Mouse (Mus musculus) adrenal gland, adult 2 months (tissue): ENCODE measurements around the gene Gm9887. TPM values are rescaled to one million over a fixed set of nuclear protein-coding genes. Genes with fewer than 3 reads are reported as not detected.

Experiments used
- DNase-seq: peaks from one replicate; pipeline ENCODE4 v3.0.0; 2021
- microRNA-seq, 2 experiments: library from miRNA; unstranded; fragments of <30 nt; microRNA quantifications; one replicate each; pipeline ENCODE4 v1.2.0; 2021
- polyA plus RNA-seq: library from polyadenylated mRNA; depleted of rRNA; stranded (reverse); fragments of >200 nt; gene quantifications from 2 replicates; pipeline ENCODE4 v1.2.3, GENCODE M21; 2012; rRNA removed
- total RNA-seq, 2 experiments: library from RNA; stranded (reverse); gene quantifications; 2 replicates each; pipeline ENCODE4 v1.2.3; 2021

Gene Gm9887
- total and polyA plus RNA-seq, 3 experiments = 1.2 to 3.8 (median 1.2) TPM

DNA sequence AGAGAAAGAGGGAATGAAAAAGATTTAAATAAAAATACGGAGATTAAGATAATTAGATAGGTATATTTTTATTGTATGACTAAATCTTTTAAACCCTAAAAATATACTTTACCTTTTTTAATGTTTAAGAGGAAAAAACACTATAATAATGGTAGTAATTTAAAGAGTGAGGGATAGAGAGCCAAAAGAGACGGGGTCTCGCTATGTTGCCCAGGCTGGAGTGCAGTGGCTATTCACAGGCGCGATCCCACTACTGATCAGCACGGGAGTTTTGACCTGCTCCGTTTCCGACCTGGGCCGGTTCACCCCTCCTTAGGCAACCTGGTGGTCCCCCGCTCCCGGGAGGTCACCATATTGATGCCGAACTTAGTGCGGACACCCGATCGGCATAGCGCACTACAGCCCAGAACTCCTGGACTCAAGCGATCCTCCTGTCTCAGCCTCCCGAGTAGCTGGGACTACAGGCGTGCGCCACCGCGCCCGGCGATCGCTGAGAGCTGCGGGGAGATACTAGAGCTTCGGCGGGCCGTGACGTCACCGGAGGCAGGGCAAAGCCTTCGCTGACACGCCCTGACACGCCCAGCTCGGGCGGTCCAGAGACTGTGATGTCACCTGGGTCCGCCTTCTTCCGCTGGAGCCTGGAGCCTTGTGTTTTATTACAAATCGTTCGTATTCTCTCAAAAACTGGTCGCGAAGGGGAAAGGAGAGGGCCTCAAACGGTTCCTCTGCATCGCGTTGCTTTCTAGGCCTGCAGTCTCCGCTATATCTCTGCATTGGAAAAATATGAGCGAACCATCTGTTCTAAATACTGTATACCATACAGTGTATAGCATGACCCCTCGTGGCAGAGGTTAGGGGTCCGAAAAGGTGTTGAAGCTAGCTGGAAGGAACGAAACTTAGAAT lies 11.0 kb downstream of the Gm9887 start:
- peak; percentile 100 for DNase-seq

DNA sequence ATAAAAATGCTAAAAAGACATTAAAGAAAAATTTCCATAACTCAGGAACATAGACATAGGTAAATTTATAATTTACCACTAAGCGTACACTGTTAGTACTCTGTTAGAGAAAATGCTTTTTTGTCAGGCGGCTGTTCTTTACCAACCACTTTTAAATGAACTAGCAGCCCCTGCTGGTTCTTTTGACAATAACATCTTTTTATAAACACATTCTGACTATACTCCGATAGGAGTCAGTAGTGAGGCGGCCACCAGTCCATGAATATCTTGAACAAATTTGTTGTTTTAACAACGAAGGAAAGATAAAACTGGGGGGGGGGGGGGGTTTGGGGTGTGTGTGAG lies 11.6 kb downstream of the Gm9887 start:
- DNase-seq = peak; percentile 65

DNA sequence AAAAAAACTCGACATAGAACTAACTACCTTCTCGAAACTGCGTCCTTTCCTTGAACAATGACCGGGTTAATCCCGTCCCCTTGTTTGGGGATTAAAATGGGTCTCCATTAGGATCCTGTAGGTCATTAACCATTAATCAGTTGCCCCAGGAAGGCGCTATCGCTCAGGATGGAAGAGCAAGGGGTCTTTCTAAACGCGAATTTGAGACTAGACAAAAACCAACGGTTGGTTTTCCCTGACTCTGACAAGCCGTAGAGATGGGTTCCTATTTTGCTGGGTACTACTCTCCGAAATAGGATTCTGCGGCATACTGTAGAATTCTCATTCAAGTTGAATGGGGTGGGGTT lies 15.0 kb downstream of the Gm9887 start:
- no peak for DNase-seq

DNA sequence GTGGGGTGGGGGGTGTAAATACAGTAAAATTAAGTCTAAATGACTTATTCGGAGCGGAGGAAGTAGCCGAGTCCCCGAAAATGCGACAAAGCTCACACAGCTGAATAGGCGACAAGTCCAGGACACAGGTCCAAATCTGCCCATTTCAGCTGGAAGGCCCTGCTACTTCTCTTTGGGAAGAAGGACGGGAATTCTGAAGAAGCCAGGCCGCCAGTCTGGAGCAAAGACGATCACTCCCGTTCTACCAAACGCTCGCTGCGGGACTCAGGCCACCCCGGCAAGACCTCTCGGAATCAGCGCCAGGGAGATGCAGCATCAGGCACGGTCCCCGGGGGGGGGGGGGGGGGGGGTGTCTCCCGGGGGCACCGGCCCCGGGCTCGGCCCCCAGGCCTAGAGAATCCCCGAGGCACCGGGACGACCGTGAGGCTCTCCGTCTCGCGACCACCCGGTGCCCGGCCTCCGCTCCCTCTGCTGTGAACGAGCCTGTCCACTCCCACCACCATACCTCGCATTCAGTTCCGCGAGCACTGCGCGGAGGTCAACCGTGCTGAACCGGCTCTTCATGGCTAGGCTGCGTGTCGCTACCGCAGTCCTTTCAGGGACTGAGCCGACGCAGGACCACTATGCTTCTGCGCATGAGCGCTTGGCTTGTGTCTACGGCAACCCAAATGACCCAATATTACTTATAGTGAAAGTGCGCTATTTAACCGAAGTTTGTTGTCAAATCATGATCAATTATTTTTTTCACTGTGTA lies 15.5 kb downstream of the Gm9887 start, which contains the start of gene Nemf:
Nemf (minus strand) TSS at position 620 of the 754 bp plus-strand sequence.
- peak; percentile 92 for DNase-seq

DNA sequence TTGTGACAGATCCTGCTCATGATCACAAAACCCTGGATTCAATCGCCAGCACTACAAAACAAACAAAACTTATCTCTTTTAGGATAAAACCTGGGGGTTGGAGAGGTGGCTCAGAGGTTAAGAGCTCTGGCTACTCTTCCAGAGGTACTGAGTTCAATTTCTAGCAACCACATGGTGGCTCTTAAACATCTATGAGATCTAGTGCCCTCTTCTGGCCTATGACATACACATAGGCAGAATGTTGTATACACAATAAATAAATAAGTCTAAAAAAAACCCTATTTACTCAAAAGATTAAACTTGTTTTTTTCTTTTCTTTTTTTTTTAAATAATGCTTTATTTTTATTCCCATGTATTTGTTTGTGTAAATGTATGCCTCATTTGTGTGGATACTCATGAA lies 20.6 kb downstream of the Gm9887 start:
- DNase-seq = no peak

DNA sequence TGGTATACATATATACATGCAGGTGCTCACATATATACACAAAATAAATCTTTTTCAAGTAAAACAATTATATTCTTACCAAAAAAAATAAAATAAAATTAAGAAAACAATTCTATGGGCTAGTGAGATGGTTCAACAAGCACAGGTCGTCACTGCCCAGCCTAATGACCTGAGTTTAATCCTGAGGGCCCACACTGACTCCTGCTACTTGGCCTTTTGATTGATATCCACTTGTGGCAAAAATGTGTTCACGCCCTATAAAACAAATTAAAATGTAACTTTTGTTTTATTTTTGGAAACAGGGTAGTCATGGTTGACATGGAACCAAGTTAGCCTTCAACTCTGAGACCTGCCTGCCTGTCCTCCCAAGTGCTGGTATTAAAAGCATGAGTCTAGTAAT lies 22.3 kb downstream of the Gm9887 start:
- no peak for DNase-seq

DNA sequence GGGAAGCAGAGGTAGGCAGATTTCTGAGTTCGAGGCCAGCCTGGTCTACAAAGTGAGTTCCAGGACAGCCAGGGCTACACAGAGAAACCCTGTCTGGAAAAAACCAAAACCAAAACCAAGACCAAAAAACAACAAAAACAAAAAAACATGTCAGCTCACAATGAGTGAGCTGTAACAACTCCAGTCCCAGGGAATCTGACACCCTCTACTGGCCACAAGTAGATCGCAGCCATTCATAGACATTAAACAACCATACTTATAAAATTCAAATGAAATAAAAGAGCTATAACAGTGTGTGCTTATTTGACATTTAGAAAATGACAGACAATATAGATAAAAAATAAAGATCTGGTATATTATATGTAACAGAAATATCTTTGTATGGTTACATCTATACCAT lies 38.7 kb downstream of the Gm9887 start:
- DNase-seq = peak; percentile 10

DNA sequence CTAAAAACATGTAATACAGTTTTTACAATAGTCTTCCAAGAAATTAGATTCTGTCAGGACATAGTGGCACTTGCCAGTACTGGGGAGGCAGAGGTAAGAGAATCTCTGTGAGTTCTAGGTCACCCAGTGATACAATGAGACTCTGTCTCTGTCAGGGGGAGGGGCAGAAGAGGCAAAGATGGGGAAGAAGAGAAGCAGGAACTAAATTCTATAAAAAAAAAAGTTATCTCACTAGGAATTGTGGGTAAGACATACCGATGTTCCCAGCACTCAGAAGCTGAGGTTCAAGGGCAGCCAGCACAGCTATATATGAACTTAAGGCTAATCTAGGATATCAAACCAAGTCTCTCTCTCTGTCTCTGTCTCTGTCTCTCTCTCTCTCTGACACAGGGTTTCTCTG lies 40.1 kb downstream of the Gm9887 start:
- no peak for DNase-seq

DNA sequence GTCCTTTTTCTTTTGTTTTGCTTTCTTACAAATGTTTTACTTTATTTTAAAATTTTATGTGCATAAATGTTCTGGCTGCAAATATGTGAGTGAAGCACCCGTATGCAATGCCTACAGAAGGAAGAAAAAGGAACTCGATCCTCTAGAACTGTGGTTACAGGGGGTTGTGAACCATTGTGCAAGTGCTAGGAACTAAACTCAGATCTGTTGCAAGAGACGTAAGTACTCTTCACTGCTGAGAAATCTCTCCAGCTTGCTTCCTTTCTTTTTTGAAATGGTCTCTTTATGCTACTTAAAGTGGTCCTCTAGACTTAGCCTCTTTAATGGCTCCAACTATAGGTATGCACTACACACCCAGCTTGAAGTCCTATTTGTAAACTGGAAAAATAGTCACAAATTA lies 41.1 kb downstream of the Gm9887 start:
- DNase-seq = no peak

Small RNA genes lying within 50 kb of the gene (microRNA-seq; reads per million reads assigned to microRNA genes)
- gene Gm47299 = 0 to 0.22 reads per million in 2 experiments
- gene Gm47305 = 0 reads per million in 2 experiments

Other genes starting within 250 kb of the Gm9887 start
- gene Rps29, start 213.3 kb downstream of the Gm9887 start, total RNA-seq = 1,000 to 10,000 TPM; 1,031 to 1,526 TPM
- 962 and 1,016 TPM in 2 replicates for gene Rps29, start 213.3 kb downstream of the Gm9887 start, polyA plus RNA-seq
- gene Lrr1, start 203.6 kb downstream of the Gm9887 start, total RNA-seq = under 1 TPM in 1 of 2 experiments, not detected in 1; 0.17 TPM
- 0.64 TPM in 1 of 2 replicates, not detected in the other for gene Lrr1, start 203.6 kb downstream of the Gm9887 start, polyA plus RNA-seq
- 100 to 1,000 TPM; 629 to 634 TPM for gene Rpl36al, start 188.4 kb downstream of the Gm9887 start, total RNA-seq
- 14.6 and 16.0 TPM in 2 replicates for gene Rpl36al, start 188.4 kb downstream of the Gm9887 start, polyA plus RNA-seq
- 10 to 100 TPM; 45.6 to 60.8 TPM for gene Mgat2, start 188.3 kb downstream of the Gm9887 start, total RNA-seq
- gene Mgat2, start 188.3 kb downstream of the Gm9887 start, polyA plus RNA-seq = 26.7 and 29.5 TPM in 2 replicates
- 1 to 10 TPM; 4.1 to 7.3 TPM for gene Gm49383, start 175.4 kb downstream of the Gm9887 start, total RNA-seq
- 2.3 and 2.6 TPM in 2 replicates for gene Gm49383, start 175.4 kb downstream of the Gm9887 start, polyA plus RNA-seq
- under 1 TPM; 0.89 to 0.97 TPM for gene Dnaaf2, start 174.0 kb downstream of the Gm9887 start, total RNA-seq
- gene Dnaaf2, start 174.0 kb downstream of the Gm9887 start, polyA plus RNA-seq = 1.1 and 1.6 TPM in 2 replicates
- 1 to 10 TPM; 4.1 to 5.7 TPM for gene Gm49384, start 168.2 kb downstream of the Gm9887 start, total RNA-seq
- 0.16 TPM in 1 of 2 replicates, not detected in the other for gene Gm49384, start 168.2 kb downstream of the Gm9887 start, polyA plus RNA-seq
- 1 to 10 TPM; 1.4 to 3.8 TPM for gene Pole2, start 144.3 kb downstream of the Gm9887 start, total RNA-seq
- gene Pole2, start 144.3 kb downstream of the Gm9887 start, polyA plus RNA-seq = 0.76 and 0.88 TPM in 2 replicates
- 1 to 10 TPM; 6.6 to 8.7 TPM for gene Klhdc1, start 131.3 kb downstream of the Gm9887 start, total RNA-seq
- gene Klhdc1, start 131.3 kb downstream of the Gm9887 start, polyA plus RNA-seq = 0.27 and 0.48 TPM in 2 replicates
- 10 to 100 TPM; 41.6 to 66.7 TPM for gene Klhdc2, start 75.8 kb downstream of the Gm9887 start, total RNA-seq
- gene Klhdc2, start 75.8 kb downstream of the Gm9887 start, polyA plus RNA-seq = 69.8 and 83.5 TPM in 2 replicates
- 10 to 100 TPM; 40.8 to 41.5 TPM for gene Nemf, start 15.3 kb downstream of the Gm9887 start, total RNA-seq
- gene Nemf, start 15.3 kb downstream of the Gm9887 start, polyA plus RNA-seq = 0.61 and 0.86 TPM in 2 replicates
- 100 to 1,000 TPM; 112 to 123 TPM for gene Arf6, start 308 bp downstream of the Gm9887 start, total RNA-seq
- 123 and 157 TPM in 2 replicates for gene Arf6, start 308 bp downstream of the Gm9887 start, polyA plus RNA-seq
- 10 to 100 TPM; 12.4 to 15.2 TPM for gene Vcpkmt, start 210.6 kb upstream of the Gm9887 start, total RNA-seq
- gene Vcpkmt, start 210.6 kb upstream of the Gm9887 start, polyA plus RNA-seq = 6.1 and 7.4 TPM in 2 replicates